Mouse (Mus musculus): ENCODE results near the gene Pqlc3. TPM values are rescaled to one million over a fixed set of nuclear protein-coding genes. Genes with fewer than 3 reads are reported as not detected.

Pqlc3 gene
- total and polyA plus RNA-seq, 3 experiments, result 2.6 to 13.6 (median 2.8) TPM

GRCm38 (mm10) chr12:16999146-16999545, 1.1 kb downstream of the Pqlc3 start:
- WGBS, result 6% methylated on average over 10 of the region's 10 CpGs
- Histone ChIP-seq H3K4me3 (peak overlapping the region; percentile 62), H3K27me3 (ENCODE audit: control insufficient read depth, insufficient read depth, low read length) (no peaks in the 10 kb centered on the region), H3K79me2 (replicated peaks; ENCODE audit: control insufficient read depth, insufficient read depth, low read length) (no peaks in the 10 kb centered on the region), H3K27ac (no peak overlapping the region; the same call in 1 of the 2 replicates), H3K4me1 (ENCODE audit: control insufficient read depth, insufficient read depth, low read length) (peaks cover 1% of the 10 kb centered on the region), H3K9ac (ENCODE audit: low read depth, low read length) (peak overlapping the region; percentile 71; the same call in 1 of the 2 replicates), H3K36me3 (ENCODE audit: control insufficient read depth, insufficient read depth, low read length) (no peaks in the 10 kb centered on the region)
- DNase-seq, result peak in 1 of 2 experiments; percentile 24
- TF ChIP-seq POLR2A (IDR thresholded peaks at IDR 0.05; ENCODE audit: insufficient read depth, low read depth, low read length) (no peak), EP300 (IDR thresholded peaks at IDR 0.05; ENCODE audit: insufficient read depth, low read depth, low read length) (no peak), CTCF (IDR thresholded peaks at IDR 0.05) (no peak)
- intact Hi-C loops (cut with DNase I), result no loop called here

GRCm38 (mm10) chr12:16996886-16997462, 3.2 kb downstream of the Pqlc3 start:
- Histone ChIP-seq H3K27me3 (ENCODE audit: control insufficient read depth, insufficient read depth, low read length) (no peaks in the 10 kb centered on the region), H3K9ac (ENCODE audit: low read depth, low read length) (no peak overlapping the region), H3K4me1 (ENCODE audit: control insufficient read depth, insufficient read depth, low read length) (peaks cover 1% of the 10 kb centered on the region), H3K4me3 (no peak overlapping the region), H3K27ac (no peak overlapping the region), H3K36me3 (ENCODE audit: control insufficient read depth, insufficient read depth, low read length) (no peaks in the 10 kb centered on the region), H3K79me2 (replicated peaks; ENCODE audit: control insufficient read depth, insufficient read depth, low read length) (no peaks in the 10 kb centered on the region)
- 85% methylated on average over 5 of the region's 5 CpGs for WGBS
- DNase-seq, result no peak
- TF ChIP-seq CTCF (IDR thresholded peaks at IDR 0.05), result no peak
- no peak for TF ChIP-seq POLR2A (IDR thresholded peaks at IDR 0.05; ENCODE audit: insufficient read depth, low read depth, low read length)
- no peak for TF ChIP-seq EP300 (IDR thresholded peaks at IDR 0.05; ENCODE audit: insufficient read depth, low read depth, low read length)
- intact Hi-C loops (cut with DNase I), result no loop called here

GRCm38 (mm10) chr12:16996281-16996680, 3.9 kb downstream of the Pqlc3 start:
- H3K36me3 ChIP-seq (ENCODE audit: control insufficient read depth, insufficient read depth, low read length), result no peaks in the 10 kb centered on the region
- intact Hi-C loops (cut with DNase I), result no loop called here
- H3K4me1 ChIP-seq (ENCODE audit: control insufficient read depth, insufficient read depth, low read length), result peaks cover 1% of the 10 kb centered on the region
- H3K4me3 ChIP-seq, result no peak overlapping the region
- no peak for DNase-seq
- no peaks in the 10 kb centered on the region for H3K79me2 ChIP-seq (replicated peaks; ENCODE audit: control insufficient read depth, insufficient read depth, low read length)
- H3K9ac ChIP-seq (ENCODE audit: low read depth, low read length), result no peak overlapping the region
- H3K27ac ChIP-seq, result no peak overlapping the region
- no peaks in the 10 kb centered on the region for H3K27me3 ChIP-seq (ENCODE audit: control insufficient read depth, insufficient read depth, low read length)
- no peak for TF ChIP-seq POLR2A (IDR thresholded peaks at IDR 0.05; ENCODE audit: insufficient read depth, low read depth, low read length)
- TF ChIP-seq EP300 (IDR thresholded peaks at IDR 0.05; ENCODE audit: insufficient read depth, low read depth, low read length), result no peak
- no peak for TF ChIP-seq CTCF (IDR thresholded peaks at IDR 0.05)
- WGBS, result 65% methylated on average over 5 of the region's 5 CpGs

GRCm38 (mm10) chr12:16994291-16994690, 5.9 kb downstream of the Pqlc3 start:
- Histone ChIP-seq H3K79me2 (replicated peaks; ENCODE audit: control insufficient read depth, insufficient read depth, low read length) (no peaks in the 10 kb centered on the region), H3K4me3 (no peak overlapping the region), H3K9ac (ENCODE audit: low read depth, low read length) (no peak overlapping the region), H3K27ac (no peak overlapping the region), H3K4me1 (ENCODE audit: control insufficient read depth, insufficient read depth, low read length) (no peaks in the 10 kb centered on the region), H3K36me3 (ENCODE audit: control insufficient read depth, insufficient read depth, low read length) (no peaks in the 10 kb centered on the region), H3K27me3 (ENCODE audit: control insufficient read depth, insufficient read depth, low read length) (no peaks in the 10 kb centered on the region)
- WGBS, result 70% methylated on average over 2 of the region's 2 CpGs
- intact Hi-C loops (cut with DNase I), result no loop called here
- DNase-seq, result no peak
- TF ChIP-seq EP300 (IDR thresholded peaks at IDR 0.05; ENCODE audit: insufficient read depth, low read depth, low read length), result no peak
- TF ChIP-seq POLR2A (IDR thresholded peaks at IDR 0.05; ENCODE audit: insufficient read depth, low read depth, low read length), result no peak

GRCm38 (mm10) chr12:16992355-16992754, 7.9 kb downstream of the Pqlc3 start:
- no peak for DNase-seq
- intact Hi-C loops (cut with DNase I), result no loop called here

GRCm38 (mm10) chr12:16991376-16991775, 8.8 kb downstream of the Pqlc3 start:
- H3K4me1 ChIP-seq (ENCODE audit: control insufficient read depth, insufficient read depth, low read length), result no peaks in the 10 kb centered on the region
- no peaks in the 10 kb centered on the region for H3K79me2 ChIP-seq (replicated peaks; ENCODE audit: control insufficient read depth, insufficient read depth, low read length)
- no peak overlapping the region for H3K27ac ChIP-seq
- 78% methylated on average over 2 of the region's 2 CpGs for WGBS
- H3K9ac ChIP-seq (ENCODE audit: low read depth, low read length), result no peak overlapping the region
- H3K4me3 ChIP-seq, result no peak overlapping the region
- TF ChIP-seq POLR2A (IDR thresholded peaks at IDR 0.05; ENCODE audit: insufficient read depth, low read depth, low read length), result no peak
- no peak for TF ChIP-seq CTCF (IDR thresholded peaks at IDR 0.05)
- no peak for TF ChIP-seq EP300 (IDR thresholded peaks at IDR 0.05; ENCODE audit: insufficient read depth, low read depth, low read length)
- H3K27me3 ChIP-seq (ENCODE audit: control insufficient read depth, insufficient read depth, low read length), result no peaks in the 10 kb centered on the region
- no peaks in the 10 kb centered on the region for H3K36me3 ChIP-seq (ENCODE audit: control insufficient read depth, insufficient read depth, low read length)
- intact Hi-C loops (cut with DNase I), result no loop called here
- no peak for DNase-seq

More at GRCm38 (mm10) chr12:16992355-16992754, 7.9 kb downstream of the Pqlc3 start:
- TF ChIP-seq CTCF (IDR thresholded peaks at IDR 0.05) (no peak), EP300 (IDR thresholded peaks at IDR 0.05; ENCODE audit: insufficient read depth, low read depth, low read length) (no peak), POLR2A (IDR thresholded peaks at IDR 0.05; ENCODE audit: insufficient read depth, low read depth, low read length) (no peak)
- Histone ChIP-seq H3K36me3 (ENCODE audit: control insufficient read depth, insufficient read depth, low read length) (no peaks in the 10 kb centered on the region), H3K27me3 (ENCODE audit: control insufficient read depth, insufficient read depth, low read length) (no peaks in the 10 kb centered on the region), H3K79me2 (replicated peaks; ENCODE audit: control insufficient read depth, insufficient read depth, low read length) (no peaks in the 10 kb centered on the region), H3K4me1 (ENCODE audit: control insufficient read depth, insufficient read depth, low read length) (no peaks in the 10 kb centered on the region), H3K4me3 (no peak overlapping the region), H3K27ac (no peak overlapping the region), H3K9ac (ENCODE audit: low read depth, low read length) (no peak overlapping the region)
- 82% methylated on average over 2 of the region's 2 CpGs for WGBS

All from heart, adult 2 months (tissue).